Mouse (Mus musculus) liver, adult 2 months (tissue): Measurements from ENCODE around the gene Hirip3.

ENCODE experiments used
- CTCF ChIP-seq: fragments of 200-500 bp; IDR thresholded peaks from 2 replicates; pipeline ENCODE4 v1.5.1; 2011; ENCODE audit warnings: low read depth, low read length, control low read depth
- POLR2A ChIP-seq: fragments of 200-500 bp; IDR thresholded peaks from 2 replicates; pipeline ENCODE4 v1.6.1; 2011; ENCODE audit warnings: low read length, control low read depth; ENCODE audit not compliant: insufficient read depth; ENCODE audit errors: extremely low read depth

GRCm38 (mm10) chr7:126881040-126881439 lies 19.3 kb downstream of the Hirip3 start:
- TF ChIP-seq CTCF = no peak
- TF ChIP-seq POLR2A = no peak
